In genomic region chr17:64591366-64591765, GRCm38 (mm10) we compare ENCODE assay signal across 12 mouse cellular contexts.
"Had no signal": no experiment of that assay in that cellular context is flagged by ENCODE, and none has a peak within 500 bp of the region (broad histone marks: within the 10 kb centered on the region; RNA-seq: fewer than 3 reads in every experiment).

No protein-coding gene starts in this region.

- H3K9ac ChIP-seq: limb, embryonic 12.5 days; lung, embryonic 15.5 days; neural tube, embryonic 12.5 days had no signal

- ATAC-seq: intestine, postnatal 0 days had no signal

- H3K4me3 ChIP-seq: limb, embryonic 12.5 days; lung, embryonic 15.5 days; megakaryocyte, embryonic 14.5 days; neural tube, embryonic 12.5 days had no signal

- H3K27ac ChIP-seq: limb, embryonic 12.5 days; lung, embryonic 15.5 days; macrophage; neural tube, embryonic 12.5 days had no signal

- H3K27me3 ChIP-seq: limb, embryonic 12.5 days; lung, embryonic 15.5 days; neural tube, embryonic 12.5 days had no signal

- H3K4me2 ChIP-seq: limb, embryonic 12.5 days; lung, embryonic 15.5 days; neural tube, embryonic 12.5 days had no signal

- DNase-seq: kidney, adult 8-10 months; kidney, postnatal 25 days; liver; lung, postnatal 14 days; thymus, adult 18-20 months; thymus, postnatal 14 days had no signal

- H3K9me3 ChIP-seq: limb, embryonic 12.5 days; lung, embryonic 15.5 days; neural tube, embryonic 12.5 days had no signal

- H3K36me3 ChIP-seq: limb, embryonic 12.5 days; lung, embryonic 15.5 days; neural tube, embryonic 12.5 days had no signal

- H3K4me1 ChIP-seq: limb, embryonic 12.5 days; lung, embryonic 15.5 days; neural tube, embryonic 12.5 days had no signal
